In the genomic region with DNA sequence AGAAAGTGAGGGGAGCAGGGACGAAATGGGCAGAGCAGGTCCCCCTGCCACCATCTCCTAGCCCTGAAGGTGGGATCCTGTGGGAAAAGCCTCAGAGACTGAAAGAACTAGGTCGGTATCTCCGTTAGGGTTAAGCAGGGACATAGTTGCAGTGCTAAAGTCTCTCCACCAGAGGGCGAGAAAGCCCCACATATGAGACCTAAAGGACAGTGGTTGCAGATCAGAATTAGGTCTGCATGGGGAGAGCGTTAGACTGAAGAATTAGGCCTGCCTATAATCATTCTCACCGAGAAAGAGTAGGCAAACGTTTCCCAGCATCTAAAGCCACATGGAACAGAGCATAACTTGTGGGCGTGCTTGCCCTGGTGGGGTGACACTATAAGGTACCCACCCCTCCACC, we compare ENCODE assay signal across 8 mouse cellular contexts.
DNase-seq lines count a peak whose midpoint lies in the region; ATAC-seq lines count a peak whose summit lies in the region.

No protein-coding gene starts in this region.

- no peak overlapping the region for H3K4me2 ChIP-seq in limb, embryonic 12.5 days
- no peak overlapping the region for H3K4me2 ChIP-seq in midbrain, embryonic 14.5 days (ENCODE audit: low read length)

- no peak overlapping the region for H3K27ac ChIP-seq in limb, embryonic 12.5 days
- H3K27ac ChIP-seq in midbrain, embryonic 14.5 days (replicated peaks; ENCODE audit: low read depth, low read length), result no peak overlapping the region

- peak; percentile 81 for ATAC-seq in granulocyte monocyte progenitor cell, adult 5-6 weeks (replicated peaks; ENCODE audit: poor library complexity, severe bottlenecking)
- ATAC-seq in limb, embryonic 12.5 days (ENCODE audit: insufficient number of reproducible peaks, insufficient read depth, low FRiP score, low TSS enrichment, low read depth), result 0 out of 2 replicates have a peak, but pooled peaks have one; percentile 21
- no peak for ATAC-seq in midbrain, embryonic 14.5 days (ENCODE audit: low FRiP score, low TSS enrichment)

- H3K4me1 ChIP-seq in limb, embryonic 12.5 days (replicated peaks), result peaks cover 13% of the 10 kb centered on the region
- H3K4me1 ChIP-seq in midbrain, embryonic 14.5 days (ENCODE audit: control insufficient read depth, insufficient read depth, low read length), result no peaks in the 10 kb centered on the region

- DNase-seq in 3T3-L1 (ENCODE audit: low read depth, low spot score) (peak; percentile 82), ZHBTc4 (ENCODE audit: low read depth, low spot score) (peak; percentile 81)
- DNase-seq in embryo, embryonic 10 days (ENCODE audit: low spot score), result peak; percentile 84
- peak; percentile 59 for DNase-seq in kidney, adult 9 months
- DNase-seq in midbrain, embryonic 14.5 days, result peak; percentile 91
- peak; percentile 19 to 36 for DNase-seq in spleen, postnatal 36 days (ENCODE audit: low spot score in 2 of 2)

- 11% methylated on average over 8 of the region's 8 CpGs for WGBS in limb, embryonic 12.5 days
- 12% methylated on average over 8 of the region's 8 CpGs for WGBS in midbrain, embryonic 14.5 days

- H3K9ac ChIP-seq in limb, embryonic 12.5 days (replicated peaks), result no peak overlapping the region; the same call in 1 of the 2 replicates
- H3K9ac ChIP-seq in midbrain, embryonic 14.5 days (replicated peaks; ENCODE audit: low read length), result no peak overlapping the region

- H3K4me3 ChIP-seq in limb, embryonic 12.5 days (replicated peaks), result no peak overlapping the region
- H3K4me3 ChIP-seq in midbrain, embryonic 14.5 days (replicated peaks; ENCODE audit: low read depth, low read length), result no peak overlapping the region

- H3K36me3 ChIP-seq in limb, embryonic 12.5 days, result no peaks in the 10 kb centered on the region
- H3K36me3 ChIP-seq in midbrain, embryonic 14.5 days (ENCODE audit: control insufficient read depth, insufficient read depth, low read length), result no peaks in the 10 kb centered on the region

- peaks cover 41% of the 10 kb centered on the region for H3K27me3 ChIP-seq in limb, embryonic 12.5 days
- H3K27me3 ChIP-seq in midbrain, embryonic 14.5 days (ENCODE audit: control insufficient read depth, insufficient read depth, low read length), result no peaks in the 10 kb centered on the region

- no peaks in the 10 kb centered on the region for H3K9me3 ChIP-seq in limb, embryonic 12.5 days
- H3K9me3 ChIP-seq in midbrain, embryonic 14.5 days (ENCODE audit: control insufficient read depth, low read length), result no peaks in the 10 kb centered on the region

Comparison
In these comparisons a context has a peak if more than half of its experiments do, and no peak if none do; other contexts are left out.
1. DNase-seq: peak in every context shown above with its lines; median percentile 91 in midbrain, embryonic 14.5 days; 84 in embryo, embryonic 10 days; 82 in 3T3-L1; 81 in ZHBTc4; 59 in kidney, adult 9 months; 28 in spleen, postnatal 36 days.